Mouse (Mus musculus) spleen, adult 2 months (tissue): ENCODE data around the gene Timm8a2.

Experiments
- CTCF ChIP-seq: fragments of 200-500 bp; IDR thresholded peaks from 2 replicates; pipeline ENCODE4 v1.5.1; 2011; ENCODE audit warnings: mild to moderate bottlenecking, inconsistent platforms; ENCODE audit not compliant: insufficient read depth, insufficient read length, insufficient replicate concordance; ENCODE audit errors: extremely low read depth
- POLR2A ChIP-seq: fragments of 200-500 bp; IDR thresholded peaks from 2 replicates; pipeline ENCODE4 v1.6.1; 2011; ENCODE audit warnings: low read depth, low read length, inconsistent platforms

GRCm38 (mm10) chr14:121992395-121993280, 41.8 kb upstream of the Timm8a2 start:
- no peak for TF ChIP-seq CTCF
- TF ChIP-seq POLR2A = no peak
